Mouse (Mus musculus) spleen, adult 2 months (tissue): Measurements from ENCODE around the gene Prim2. TPM values are rescaled to one million over a fixed set of nuclear protein-coding genes. Genes with fewer than 3 reads are reported as not detected.

Source experiments
- DNase-seq, 2 experiments: peaks; one replicate each; pipeline versions ENCODE4 v3.0.0 to v3.0.0-alpha.2; 2012 to 2021; ENCODE audit warnings: low spot score in 2 of 2, low read depth in 1 of 2
- H3K27ac ChIP-seq: fragments of 200-500 bp; 2 replicates; pipeline ENCODE4 v1.5.1; 2012; ENCODE audit warnings: low read length, inconsistent platforms; ENCODE audit not compliant: insufficient read depth
- H3K27me3 ChIP-seq: fragments of 200-500 bp; 2 replicates; pipeline ENCODE4 v1.6.1; 2012; ENCODE audit warnings: mild to moderate bottlenecking, moderate library complexity, low read length, inconsistent platforms; ENCODE audit not compliant: control insufficient read depth, insufficient read depth
- H3K36me3 ChIP-seq: fragments of 200-500 bp; 2 replicates; pipeline ENCODE4 v1.6.1; 2012; ENCODE audit warnings: mild to moderate bottlenecking, low read length, inconsistent platforms; ENCODE audit not compliant: control insufficient read depth, insufficient read depth
- H3K4me1 ChIP-seq: fragments of 200-500 bp; 2 replicates; pipeline ENCODE4 v1.6.1; 2011; ENCODE audit warnings: inconsistent platforms; ENCODE audit not compliant: control insufficient read depth, insufficient read depth, insufficient read length
- H3K4me3 ChIP-seq: fragments of 200-500 bp; 2 replicates; pipeline ENCODE4 v1.5.1; 2011; ENCODE audit warnings: mild to moderate bottlenecking, inconsistent platforms; ENCODE audit not compliant: insufficient read depth, insufficient read length; ENCODE audit errors: extremely low read depth
- CTCF ChIP-seq: fragments of 200-500 bp; IDR thresholded peaks from 2 replicates; pipeline ENCODE4 v1.5.1; 2011; ENCODE audit warnings: mild to moderate bottlenecking, inconsistent platforms; ENCODE audit not compliant: insufficient read depth, insufficient read length, insufficient replicate concordance; ENCODE audit errors: extremely low read depth
- POLR2A ChIP-seq: fragments of 200-500 bp; IDR thresholded peaks from 2 replicates; pipeline ENCODE4 v1.6.1; 2011; ENCODE audit warnings: low read depth, low read length, inconsistent platforms
- WGBS: fragments of 180-500 bp; shearing (Covaris S2); methylation state at CpG from one replicate; pipeline ENCODE4 v1.1.7; 2018; 5-methylcytosine and 5-hydroxymethylcytosine counted together
- polyA plus RNA-seq: library from polyadenylated mRNA; depleted of rRNA; stranded (reverse); fragments of >200 nt; gene quantifications from 2 replicates; pipeline ENCODE4 v1.2.3, GENCODE M21; 2012

Gene Prim2
- polyA plus RNA-seq, 1 experiment, result 2.9 TPM

DNA sequence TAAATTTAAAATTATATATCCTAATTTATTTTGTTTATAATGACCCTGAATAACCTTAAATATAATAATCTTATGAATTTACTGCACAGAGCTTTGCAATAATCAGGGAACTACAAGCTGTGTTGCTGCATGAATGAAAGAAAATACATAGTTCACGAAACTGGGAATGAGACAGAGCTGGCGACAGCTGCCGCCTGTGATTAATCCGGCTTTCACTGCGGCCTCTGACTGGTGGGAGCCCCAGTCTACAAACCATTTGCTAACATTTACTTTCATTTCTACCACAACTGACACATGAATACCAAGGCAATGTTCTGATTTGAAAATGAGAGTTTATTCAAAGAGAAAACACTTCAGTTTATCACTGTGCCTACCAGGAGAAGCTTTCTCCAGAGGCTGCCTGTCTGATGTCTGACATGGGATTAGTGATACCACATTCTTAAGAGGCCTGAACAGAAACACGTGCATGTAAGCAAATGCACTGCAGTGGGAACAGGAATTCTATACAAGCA is 142.2 kb downstream of the Prim2 start:
- TF ChIP-seq POLR2A, result no peak
- TF ChIP-seq CTCF, result no peak
- WGBS, result 97% methylated on average over 6 of the region's 6 CpGs
- H3K4me3 ChIP-seq, result no peak overlapping the region
- no peak overlapping the region for H3K27ac ChIP-seq
- H3K4me1 ChIP-seq, result no peaks in the 10 kb centered on the region; the same call in 1 of the 2 replicates
- H3K27me3 ChIP-seq, result no peaks in the 10 kb centered on the region
- no peaks in the 10 kb centered on the region for H3K36me3 ChIP-seq
- DNase-seq, result no peak

DNA sequence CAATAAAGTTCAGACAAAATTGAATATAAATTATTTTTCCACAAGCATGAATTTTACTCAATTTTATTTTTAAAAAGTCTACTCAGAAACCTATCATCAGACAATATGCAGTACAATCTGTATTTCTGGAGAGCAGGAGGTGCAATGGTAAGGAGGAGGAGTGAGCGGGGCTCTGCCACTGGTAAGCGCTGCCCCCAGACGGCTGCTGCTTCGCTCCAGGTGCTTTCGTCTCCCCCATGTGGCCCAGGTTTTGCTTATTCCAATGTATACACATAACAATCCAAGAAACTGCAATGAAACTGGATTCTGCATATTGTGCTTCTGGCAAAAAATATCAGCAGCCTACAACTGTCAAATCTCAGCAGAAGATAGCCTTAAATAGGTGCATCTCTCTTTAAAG is 146.4 kb downstream of the Prim2 start:
- DNase-seq, result no peak
- no peak overlapping the region for H3K27ac ChIP-seq
- no peaks in the 10 kb centered on the region for H3K27me3 ChIP-seq
- H3K4me3 ChIP-seq, result no peak overlapping the region
- 94% methylated on average over 5 of the region's 5 CpGs for WGBS
- H3K4me1 ChIP-seq, result no peaks in the 10 kb centered on the region
- H3K36me3 ChIP-seq, result no peaks in the 10 kb centered on the region
- TF ChIP-seq POLR2A (no peak), CTCF (no peak)

DNA sequence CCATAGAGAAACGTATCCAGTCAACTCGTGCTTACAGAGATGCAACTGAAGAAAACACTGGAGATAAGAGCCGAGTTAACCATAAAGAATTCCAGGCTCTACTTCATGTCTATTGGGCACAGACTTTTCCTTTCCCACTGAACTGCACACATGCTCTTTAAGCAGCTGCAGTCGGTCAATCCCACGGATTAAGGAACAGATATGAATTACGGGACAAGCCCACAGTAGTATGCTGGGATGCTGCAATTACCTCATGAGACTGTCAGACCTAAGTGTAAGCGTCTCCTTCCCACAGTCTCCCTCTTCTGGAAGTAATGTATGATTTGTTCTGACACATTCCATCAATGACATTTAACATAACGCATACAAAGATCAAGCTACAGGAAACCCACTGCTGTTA is 154.5 kb downstream of the Prim2 start:
- DNase-seq, result no peak
- H3K27me3 ChIP-seq, result no peaks in the 10 kb centered on the region
- 93% methylated on average over 8 of the region's 8 CpGs for WGBS

DNA sequence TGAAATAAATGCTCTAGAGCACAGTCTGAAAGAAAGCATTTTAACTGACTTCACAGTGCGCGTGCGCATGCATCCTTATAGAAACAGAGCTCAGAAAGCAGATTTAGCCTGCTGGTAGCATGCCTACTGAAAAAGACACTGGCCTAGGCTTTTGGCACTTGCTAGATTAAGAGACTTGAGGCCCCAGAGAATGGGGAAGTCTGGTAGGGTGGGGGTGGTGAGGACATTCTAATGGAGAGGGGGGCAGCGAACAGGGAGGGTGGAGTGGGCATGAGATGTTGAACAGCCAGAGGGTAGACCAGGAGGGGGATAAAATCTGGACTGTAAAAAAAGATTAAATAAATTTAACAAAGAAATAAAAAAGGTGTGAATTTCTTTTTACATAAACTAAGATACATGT is 158.3 kb downstream of the Prim2 start:
- Histone ChIP-seq H3K4me1 (no peaks in the 10 kb centered on the region), H3K36me3 (no peaks in the 10 kb centered on the region), H3K27me3 (no peaks in the 10 kb centered on the region), H3K4me3 (no peak overlapping the region), H3K27ac (no peak overlapping the region)
- 92% methylated on average over 4 of the region's 4 CpGs for WGBS
- no peak for TF ChIP-seq POLR2A
- TF ChIP-seq CTCF, result no peak
- no peak for DNase-seq

More for the DNA sequence above, 154.5 kb downstream of the Prim2 start:
- Histone ChIP-seq H3K36me3 (no peaks in the 10 kb centered on the region), H3K4me1 (no peaks in the 10 kb centered on the region), H3K27ac (no peak overlapping the region), H3K4me3 (no peak overlapping the region)
- TF ChIP-seq CTCF (no peak), POLR2A (no peak)

DNA sequence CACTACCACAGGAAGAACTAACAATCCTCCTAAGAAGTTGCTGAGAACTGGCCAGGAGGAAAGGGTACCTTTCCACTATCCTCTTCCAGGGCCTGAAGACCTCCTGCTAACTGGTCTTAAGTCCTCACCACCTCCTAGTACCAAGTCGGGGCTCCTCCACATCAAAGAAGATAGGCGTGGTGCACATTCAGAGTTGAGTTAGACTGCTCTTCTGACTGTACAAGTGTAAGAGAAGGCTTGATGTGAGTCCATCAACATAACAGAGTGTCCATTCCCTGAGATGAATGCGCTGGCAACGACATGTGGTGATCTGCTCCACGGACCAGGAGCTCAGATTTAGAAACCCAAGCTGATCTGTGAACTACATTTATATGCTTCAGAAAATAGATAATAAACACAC is 165.2 kb downstream of the Prim2 start:
- TF ChIP-seq POLR2A (no peak), CTCF (no peak)
- no peaks in the 10 kb centered on the region for H3K27me3 ChIP-seq
- no peak overlapping the region for H3K27ac ChIP-seq
- no peaks in the 10 kb centered on the region for H3K36me3 ChIP-seq
- no peak for DNase-seq
- WGBS, result 96% methylated on average over 5 of the region's 5 CpGs
- no peak overlapping the region for H3K4me3 ChIP-seq
- H3K4me1 ChIP-seq, result no peaks in the 10 kb centered on the region; the same call in 1 of the 2 replicates

DNA sequence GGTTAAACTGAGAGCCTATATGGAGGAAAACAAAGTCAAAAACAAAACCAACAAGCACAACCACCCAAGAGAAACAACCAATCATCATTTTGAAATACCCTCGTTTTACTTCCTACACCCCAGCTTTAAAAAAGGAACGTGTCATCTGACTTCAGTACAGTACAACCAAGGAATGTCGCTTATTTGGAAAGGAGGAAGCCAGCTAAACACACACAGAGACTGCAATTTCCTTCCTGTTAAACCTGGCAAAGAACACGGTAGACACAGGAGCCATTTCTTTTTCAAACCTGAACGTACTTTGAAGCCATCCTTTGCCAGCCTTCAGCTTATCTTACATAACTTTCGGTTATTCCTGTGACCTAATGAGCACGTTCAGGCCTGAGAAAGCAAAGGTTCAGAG is 166.7 kb downstream of the Prim2 start:
- TF ChIP-seq CTCF (no peak), POLR2A (no peak)
- WGBS, result 17% methylated on average over 7 of the region's 7 CpGs
- Histone ChIP-seq H3K36me3 (no peaks in the 10 kb centered on the region), H3K4me1 (no peaks in the 10 kb centered on the region; the same call in 1 of the 2 replicates), H3K27ac (no peak overlapping the region), H3K27me3 (no peaks in the 10 kb centered on the region), H3K4me3 (no peak overlapping the region)
- no peak for DNase-seq

DNA sequence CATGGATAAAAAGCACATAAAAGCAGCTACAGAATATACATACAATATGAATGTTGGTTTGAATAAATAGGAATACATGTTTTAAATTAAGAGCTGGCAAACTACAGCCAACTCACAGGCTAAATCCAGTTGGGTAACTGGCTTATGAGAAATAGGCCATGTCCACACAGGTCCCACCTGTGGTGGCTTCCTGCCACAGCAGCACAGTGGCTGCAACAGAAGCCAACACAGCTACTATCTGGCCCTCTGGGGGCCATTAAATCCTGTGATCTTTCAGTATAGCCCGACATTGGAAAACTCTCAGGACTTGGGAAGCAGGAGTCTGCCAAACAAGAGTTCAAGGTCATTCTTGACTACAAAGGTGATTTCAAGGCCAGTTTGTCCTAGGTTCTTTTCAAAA is 167.3 kb downstream of the Prim2 start:
- DNase-seq, result no peak
- no peaks in the 10 kb centered on the region; the same call in 1 of the 2 replicates for H3K4me1 ChIP-seq
- no peaks in the 10 kb centered on the region for H3K27me3 ChIP-seq
- no peaks in the 10 kb centered on the region for H3K36me3 ChIP-seq
- 59% methylated on average over 1 of the region's 1 CpGs for WGBS
- no peak overlapping the region for H3K27ac ChIP-seq
- TF ChIP-seq CTCF, result no peak
- no peak for TF ChIP-seq POLR2A
- H3K4me3 ChIP-seq, result no peak overlapping the region
